Mouse (Mus musculus): ENCODE results near the gene Intu. TPM values are rescaled to one million over a fixed set of nuclear protein-coding genes. Genes with fewer than 3 reads are reported as not detected.

Gene Intu
- polyA plus RNA-seq, 1 experiment = 4.0 TPM

DNA sequence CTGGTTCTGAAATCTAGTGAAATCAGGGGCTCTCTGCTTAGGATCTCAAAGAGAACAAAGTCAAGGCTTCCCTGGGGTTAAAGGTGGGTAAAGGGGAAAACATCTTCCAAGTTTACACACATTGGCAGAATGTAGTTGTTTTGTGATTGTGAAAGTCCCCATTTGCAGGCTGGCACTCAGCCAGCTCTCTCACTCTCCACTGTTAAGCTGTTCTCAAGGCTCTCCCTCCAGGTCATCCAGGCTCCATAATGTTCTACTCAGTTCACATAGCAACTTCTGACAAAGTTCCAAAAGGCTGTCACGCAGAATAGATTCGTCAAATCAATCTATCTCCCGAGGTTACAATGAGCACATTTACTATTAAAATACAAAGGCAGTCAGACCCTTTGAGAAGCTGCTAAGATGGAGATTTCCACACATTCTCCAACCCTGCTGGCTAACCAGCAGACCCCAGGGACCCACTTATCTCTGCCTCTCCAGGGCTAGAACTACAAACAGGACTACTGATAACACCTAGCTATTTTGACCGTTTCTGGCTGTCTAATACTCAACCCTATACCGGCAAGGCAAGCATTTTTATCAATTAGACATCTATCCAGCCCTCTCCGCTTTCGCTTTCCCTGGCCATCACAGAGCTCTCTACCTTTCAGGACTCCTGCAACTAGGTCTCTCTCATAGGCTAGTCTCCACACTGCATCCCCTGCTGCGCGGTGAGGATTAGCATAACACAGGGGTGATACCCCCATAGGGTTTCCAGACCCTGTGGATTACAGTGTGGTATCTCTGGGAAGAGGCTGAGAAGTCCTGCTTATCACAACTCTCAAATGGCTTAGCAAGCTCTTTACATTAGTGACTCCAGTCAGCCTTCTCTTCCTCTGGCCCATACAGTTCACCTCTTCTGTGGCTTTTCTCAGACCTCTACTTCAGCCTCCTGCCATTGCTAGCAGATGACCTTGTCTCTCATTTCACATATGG is 2.8 kb upstream of the Intu start:
- TF ChIP-seq POLR2A (IDR thresholded peaks at IDR 0.05; ENCODE audit: borderline replicate concordance, insufficient read depth, low read length) = no peak
- TF ChIP-seq CTCF (IDR thresholded peaks at IDR 0.05; ENCODE audit: borderline replicate concordance, insufficient read depth, low read depth, low read length) = no peak
- DNase-seq = no peak
- H3K4me1 ChIP-seq (ENCODE audit: control insufficient read depth, insufficient read depth, low read length) = 0 out of 2 replicates have a peak, but pooled peaks cover 4% of the 10 kb centered on the region
- no peak overlapping the region for H3K4me3 ChIP-seq (replicated peaks; ENCODE audit: insufficient read depth, low read depth, low read length)
- no peaks in the 10 kb centered on the region; the same call in 1 of the 2 replicates for H3K27me3 ChIP-seq (ENCODE audit: control insufficient read depth, insufficient read depth, low read length)
- no peak overlapping the region for H3K27ac ChIP-seq (ENCODE audit: insufficient read depth, low read length)
- 30% methylated on average over 9 of the region's 9 CpGs for WGBS

DNA sequence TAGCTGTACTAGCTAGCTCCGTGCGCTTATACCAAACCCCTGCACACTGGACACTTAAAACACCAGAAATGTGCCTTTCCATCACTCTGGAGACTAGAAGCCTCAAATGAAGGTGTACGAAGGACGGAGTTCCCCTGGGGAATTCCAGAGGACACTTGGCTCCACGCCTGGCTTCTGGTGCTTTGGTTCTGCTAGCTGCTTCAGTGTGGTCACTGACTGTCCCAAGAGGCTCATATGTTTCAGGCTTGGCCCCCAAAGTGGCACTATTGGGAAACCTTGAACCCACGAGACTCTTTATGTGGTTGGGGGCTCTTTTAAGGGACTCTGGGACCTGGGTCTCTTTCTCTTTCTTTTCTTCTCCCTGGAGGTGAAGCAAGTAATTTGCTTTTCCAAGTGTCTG is 2.1 kb upstream of the Intu start:
- H3K27me3 ChIP-seq (ENCODE audit: control insufficient read depth, insufficient read depth, low read length) = no peaks in the 10 kb centered on the region; the same call in 1 of the 2 replicates
- 0 out of 2 replicates have a peak, but pooled peaks cover 4% of the 10 kb centered on the region for H3K4me1 ChIP-seq (ENCODE audit: control insufficient read depth, insufficient read depth, low read length)
- no peak for TF ChIP-seq CTCF (IDR thresholded peaks at IDR 0.05; ENCODE audit: borderline replicate concordance, insufficient read depth, low read depth, low read length)
- TF ChIP-seq POLR2A (IDR thresholded peaks at IDR 0.05; ENCODE audit: borderline replicate concordance, insufficient read depth, low read length) = no peak
- no peak overlapping the region for H3K4me3 ChIP-seq (replicated peaks; ENCODE audit: insufficient read depth, low read depth, low read length)
- H3K27ac ChIP-seq (ENCODE audit: insufficient read depth, low read length) = no peak overlapping the region
- WGBS = 63% methylated on average over 6 of the region's 6 CpGs
- no peak for DNase-seq

DNA sequence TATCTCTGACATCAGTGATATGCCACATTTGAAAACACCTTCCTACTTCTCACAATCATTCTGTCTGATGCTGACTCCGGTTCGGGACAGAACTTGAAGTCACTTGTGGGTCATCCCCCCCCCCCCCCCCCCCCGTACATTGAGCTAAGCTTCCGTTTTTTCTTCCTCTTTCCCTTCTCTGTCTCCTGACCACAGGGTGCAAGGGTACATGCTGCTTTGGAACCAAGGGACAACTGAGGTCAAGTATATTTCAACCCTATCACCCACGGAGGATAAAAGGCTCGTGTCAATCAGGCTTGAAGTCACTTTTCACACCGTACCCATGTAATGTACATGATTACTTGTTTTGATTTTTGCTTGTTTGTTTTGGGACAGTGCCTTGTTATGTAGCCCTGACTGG is 241 bp upstream of the Intu start:
- Histone ChIP-seq H3K4me3 (replicated peaks; ENCODE audit: insufficient read depth, low read depth, low read length) (no peak overlapping the region), H3K27ac (ENCODE audit: insufficient read depth, low read length) (no peak overlapping the region), H3K4me1 (ENCODE audit: control insufficient read depth, insufficient read depth, low read length) (0 out of 2 replicates have a peak, but pooled peaks cover 4% of the 10 kb centered on the region), H3K27me3 (ENCODE audit: control insufficient read depth, insufficient read depth, low read length) (no peaks in the 10 kb centered on the region; the same call in 1 of the 2 replicates)
- no peak for DNase-seq
- TF ChIP-seq POLR2A (IDR thresholded peaks at IDR 0.05; ENCODE audit: borderline replicate concordance, insufficient read depth, low read length) (no peak), CTCF (IDR thresholded peaks at IDR 0.05; ENCODE audit: borderline replicate concordance, insufficient read depth, low read depth, low read length) (no peak)
- WGBS = 19% methylated on average over 7 of the region's 7 CpGs

DNA sequence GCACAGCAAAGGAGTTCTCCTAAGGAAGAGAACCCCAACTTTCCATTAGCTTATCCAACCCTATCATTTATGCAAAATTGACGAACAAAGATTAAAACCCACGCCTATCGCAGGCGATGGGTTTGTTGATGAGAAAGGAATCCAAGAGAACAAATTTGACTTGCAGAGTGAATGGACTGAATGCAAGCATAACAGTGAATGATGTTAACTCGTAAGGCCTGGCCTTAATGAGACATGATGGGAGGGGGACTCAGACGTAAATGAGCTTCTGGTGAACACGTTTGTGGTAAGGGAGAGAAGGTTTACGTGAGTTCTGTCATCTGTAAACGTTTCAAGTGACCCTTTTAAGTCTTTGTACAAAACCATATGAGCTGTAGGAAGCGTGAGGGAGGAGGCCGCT is 1.2 kb downstream of the Intu start:
- WGBS = 59% methylated on average over 11 of the region's 11 CpGs
- Histone ChIP-seq H3K27ac (ENCODE audit: insufficient read depth, low read length) (no peak overlapping the region), H3K4me1 (ENCODE audit: control insufficient read depth, insufficient read depth, low read length) (0 out of 2 replicates have a peak, but pooled peaks cover 4% of the 10 kb centered on the region), H3K27me3 (ENCODE audit: control insufficient read depth, insufficient read depth, low read length) (no peaks in the 10 kb centered on the region; the same call in 1 of the 2 replicates), H3K4me3 (replicated peaks; ENCODE audit: insufficient read depth, low read depth, low read length) (no peak overlapping the region)
- TF ChIP-seq CTCF (IDR thresholded peaks at IDR 0.05; ENCODE audit: borderline replicate concordance, insufficient read depth, low read depth, low read length) = no peak
- no peak for TF ChIP-seq POLR2A (IDR thresholded peaks at IDR 0.05; ENCODE audit: borderline replicate concordance, insufficient read depth, low read length)
- no peak for DNase-seq

GRCm38 (mm10) chr3:40534141-40534540 is 3.1 kb downstream of the Intu start:
- TF ChIP-seq CTCF (IDR thresholded peaks at IDR 0.05; ENCODE audit: borderline replicate concordance, insufficient read depth, low read depth, low read length) (no peak), POLR2A (IDR thresholded peaks at IDR 0.05; ENCODE audit: borderline replicate concordance, insufficient read depth, low read length) (no peak)
- H3K27ac ChIP-seq (ENCODE audit: insufficient read depth, low read length) = no peak overlapping the region
- H3K4me1 ChIP-seq (ENCODE audit: control insufficient read depth, insufficient read depth, low read length) = 0 out of 2 replicates have a peak, but pooled peaks cover 4% of the 10 kb centered on the region
- no peak for DNase-seq
- H3K27me3 ChIP-seq (ENCODE audit: control insufficient read depth, insufficient read depth, low read length) = no peaks in the 10 kb centered on the region; the same call in 1 of the 2 replicates
- 30% methylated on average over 4 of the region's 4 CpGs for WGBS
- no peak overlapping the region for H3K4me3 ChIP-seq (replicated peaks; ENCODE audit: insufficient read depth, low read depth, low read length)

DNA sequence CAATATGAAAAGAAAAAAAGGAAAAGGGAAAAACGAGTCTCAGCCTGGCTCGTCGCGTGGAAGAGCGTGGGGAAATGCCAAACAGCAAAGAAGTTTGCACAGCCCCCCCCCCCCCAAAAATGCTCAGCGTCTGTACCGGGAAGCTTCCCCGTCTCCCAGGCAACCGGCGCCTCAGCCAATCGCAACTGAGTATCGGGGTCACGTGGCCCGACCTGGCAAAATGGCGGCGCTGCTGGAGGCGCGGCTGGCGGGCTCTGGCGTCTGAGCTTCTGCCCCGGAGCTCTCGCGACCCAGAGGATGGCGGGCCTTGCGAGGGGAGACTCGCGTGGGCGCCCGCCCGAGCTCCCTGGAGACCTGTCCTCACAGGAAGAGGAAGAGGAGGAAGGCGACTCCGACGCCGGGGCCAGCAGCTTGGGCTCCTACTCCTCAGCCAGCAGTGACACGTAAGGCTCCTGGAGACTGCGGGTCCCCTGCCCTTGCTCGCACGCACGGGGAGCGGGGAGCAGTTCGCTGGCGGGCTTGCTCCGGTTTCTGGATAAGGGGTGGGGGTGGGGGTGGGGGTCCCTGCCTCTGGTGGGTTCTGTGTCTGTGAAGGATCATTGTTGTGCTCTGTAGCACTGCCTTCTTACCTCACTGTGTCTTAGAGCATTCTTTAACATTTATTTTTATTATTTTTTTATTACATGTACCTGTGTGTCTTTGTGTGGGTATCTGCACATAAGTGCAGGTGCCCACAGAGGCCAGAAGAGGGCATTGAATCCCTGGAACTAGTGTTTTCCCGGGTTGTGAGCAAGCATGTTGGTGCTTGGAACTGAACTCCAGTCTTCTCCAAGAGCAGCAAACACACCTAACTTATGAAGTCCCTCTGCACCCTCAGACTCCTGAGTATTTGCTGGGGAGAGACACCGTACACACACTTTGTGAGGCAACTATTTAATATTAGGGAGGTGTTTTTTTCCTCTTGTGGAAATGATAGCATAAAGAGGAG is 9.8 kb downstream of the Intu start:
- Histone ChIP-seq H3K27me3 (ENCODE audit: control insufficient read depth, insufficient read depth, low read length) (no peaks in the 10 kb centered on the region), H3K4me3 (replicated peaks; ENCODE audit: insufficient read depth, low read depth, low read length) (peak overlapping the region; percentile 96), H3K4me1 (ENCODE audit: control insufficient read depth, insufficient read depth, low read length) (no peaks in the 10 kb centered on the region), H3K27ac (ENCODE audit: insufficient read depth, low read length) (no peak overlapping the region)
- DNase-seq = peak; percentile 86 to 91
- no peak for TF ChIP-seq POLR2A (IDR thresholded peaks at IDR 0.05; ENCODE audit: borderline replicate concordance, insufficient read depth, low read length)
- TF ChIP-seq CTCF (IDR thresholded peaks at IDR 0.05; ENCODE audit: borderline replicate concordance, insufficient read depth, low read depth, low read length) = no peak
- 4% methylated on average over 44 of the region's 45 CpGs for WGBS

GRCm38 (mm10) chr3:40546621-40547020 is 15.5 kb downstream of the Intu start:
- H3K27me3 ChIP-seq (ENCODE audit: control insufficient read depth, insufficient read depth, low read length) = no peaks in the 10 kb centered on the region
- no peak for TF ChIP-seq CTCF (IDR thresholded peaks at IDR 0.05; ENCODE audit: borderline replicate concordance, insufficient read depth, low read depth, low read length)
- TF ChIP-seq POLR2A (IDR thresholded peaks at IDR 0.05; ENCODE audit: borderline replicate concordance, insufficient read depth, low read length) = no peak
- no peak overlapping the region for H3K27ac ChIP-seq (ENCODE audit: insufficient read depth, low read length)
- no peaks in the 10 kb centered on the region for H3K4me1 ChIP-seq (ENCODE audit: control insufficient read depth, insufficient read depth, low read length)
- WGBS = 82% methylated on average over 4 of the region's 4 CpGs
- DNase-seq = no peak
- no peak overlapping the region for H3K4me3 ChIP-seq (replicated peaks; ENCODE audit: insufficient read depth, low read depth, low read length)
